Mouse (Mus musculus): ENCODE measurements around the gene Slc39a11. TPM values are rescaled to one million over a fixed set of nuclear protein-coding genes. Genes with fewer than 3 reads are reported as not detected.

Slc39a11 gene
- polyA plus RNA-seq, 1 experiment from 2014 or later = 18.6 TPM

GRCm38 (mm10) chr11:113400868-113401267 is 249.0 kb downstream of the Slc39a11 start:
- H3K27ac ChIP-seq (ENCODE audit: low read length) = no peak overlapping the region
- H3K4me2 ChIP-seq (replicated peaks; ENCODE audit: low read depth, low read length) = no peak overlapping the region
- WGBS = 93% methylated on average over 4 of the region's 4 CpGs
- peaks cover 6% of the 10 kb centered on the region; the same call in 1 of the 2 replicates for H3K9me3 ChIP-seq (ENCODE audit: control insufficient read depth, low read depth, low read length)
- no peak overlapping the region for H3K9ac ChIP-seq (replicated peaks; ENCODE audit: low read depth, low read length)
- no peak for ATAC-seq (ENCODE audit: insufficient number of reproducible peaks, insufficient read depth, low FRiP score, low read depth)
- H3K36me3 ChIP-seq (ENCODE audit: control insufficient read depth, insufficient read depth, low read length) = no peaks in the 10 kb centered on the region
- H3K4me3 ChIP-seq (ENCODE audit: low read depth, low read length) = no peak overlapping the region
- no peaks in the 10 kb centered on the region for H3K4me1 ChIP-seq (ENCODE audit: control insufficient read depth, insufficient read depth, low read length)
- H3K27me3 ChIP-seq (ENCODE audit: control insufficient read depth, insufficient read depth, low read length) = no peaks in the 10 kb centered on the region

- no peaks in the 10 kb centered on the region for H3K27me3 ChIP-seq (ENCODE audit: control insufficient read depth, insufficient read depth, low read length)
- no peaks in the 10 kb centered on the region for H3K36me3 ChIP-seq (ENCODE audit: control insufficient read depth, insufficient read depth, low read length)
- no peaks in the 10 kb centered on the region for H3K4me1 ChIP-seq (ENCODE audit: control insufficient read depth, insufficient read depth, low read length)
- H3K9me3 ChIP-seq (ENCODE audit: control insufficient read depth, low read depth, low read length) = peaks cover 6% of the 10 kb centered on the region; the same call in 1 of the 2 replicates
- WGBS = 80% methylated on average over 11 of the region's 11 CpGs
- H3K4me2 ChIP-seq (replicated peaks; ENCODE audit: low read depth, low read length) = no peak overlapping the region
- no peak overlapping the region for H3K4me3 ChIP-seq (ENCODE audit: low read depth, low read length)
- ATAC-seq (ENCODE audit: insufficient number of reproducible peaks, insufficient read depth, low FRiP score, low read depth) = no peak
- H3K27ac ChIP-seq (ENCODE audit: low read length) = no peak overlapping the region
- H3K9ac ChIP-seq (replicated peaks; ENCODE audit: low read depth, low read length) = no peak overlapping the region
These were observed 250.3 kb downstream of the Slc39a11 start for GRCm38 (mm10) chr11:113399601-113400000.

GRCm38 (mm10) chr11:113397394-113397793 is 252.5 kb downstream of the Slc39a11 start:
- Histone ChIP-seq H3K9ac (replicated peaks; ENCODE audit: low read depth, low read length) (no peak overlapping the region), H3K4me3 (ENCODE audit: low read depth, low read length) (no peak overlapping the region), H3K27me3 (ENCODE audit: control insufficient read depth, insufficient read depth, low read length) (no peaks in the 10 kb centered on the region), H3K4me2 (replicated peaks; ENCODE audit: low read depth, low read length) (no peak overlapping the region), H3K4me1 (ENCODE audit: control insufficient read depth, insufficient read depth, low read length) (no peaks in the 10 kb centered on the region), H3K36me3 (ENCODE audit: control insufficient read depth, insufficient read depth, low read length) (no peaks in the 10 kb centered on the region), H3K27ac (ENCODE audit: low read length) (no peak overlapping the region), H3K9me3 (ENCODE audit: control insufficient read depth, low read depth, low read length) (peaks cover 6% of the 10 kb centered on the region; the same call in 1 of the 2 replicates)
- WGBS = 58% methylated on average over 1 of the region's 1 CpGs
- no peak for ATAC-seq (ENCODE audit: insufficient number of reproducible peaks, insufficient read depth, low FRiP score, low read depth)

- Histone ChIP-seq H3K27ac (ENCODE audit: low read length) (no peak overlapping the region), H3K4me3 (ENCODE audit: low read depth, low read length) (no peak overlapping the region), H3K27me3 (ENCODE audit: control insufficient read depth, insufficient read depth, low read length) (no peaks in the 10 kb centered on the region), H3K4me2 (replicated peaks; ENCODE audit: low read depth, low read length) (no peak overlapping the region), H3K9me3 (ENCODE audit: control insufficient read depth, low read depth, low read length) (peaks cover 6% of the 10 kb centered on the region; the same call in 1 of the 2 replicates), H3K4me1 (ENCODE audit: control insufficient read depth, insufficient read depth, low read length) (0 out of 2 replicates have a peak, but pooled peaks cover 4% of the 10 kb centered on the region), H3K9ac (replicated peaks; ENCODE audit: low read depth, low read length) (no peak overlapping the region), H3K36me3 (ENCODE audit: control insufficient read depth, insufficient read depth, low read length) (no peaks in the 10 kb centered on the region)
- no peak for ATAC-seq (ENCODE audit: insufficient number of reproducible peaks, insufficient read depth, low FRiP score, low read depth)
- 74% methylated on average over 23 of the region's 23 CpGs for WGBS
These were observed 256.3 kb downstream of the Slc39a11 start for GRCm38 (mm10) chr11:113393366-113394150.

- H3K4me3 ChIP-seq (ENCODE audit: low read depth, low read length) = no peak overlapping the region
- no peaks in the 10 kb centered on the region for H3K9me3 ChIP-seq (ENCODE audit: control insufficient read depth, low read depth, low read length)
- no peak overlapping the region for H3K9ac ChIP-seq (replicated peaks; ENCODE audit: low read depth, low read length)
- ATAC-seq (ENCODE audit: insufficient number of reproducible peaks, insufficient read depth, low FRiP score, low read depth) = no peak
- H3K4me1 ChIP-seq (ENCODE audit: control insufficient read depth, insufficient read depth, low read length) = 0 out of 2 replicates have a peak, but pooled peaks cover 4% of the 10 kb centered on the region
- H3K36me3 ChIP-seq (ENCODE audit: control insufficient read depth, insufficient read depth, low read length) = no peaks in the 10 kb centered on the region
- no peaks in the 10 kb centered on the region for H3K27me3 ChIP-seq (ENCODE audit: control insufficient read depth, insufficient read depth, low read length)
- H3K27ac ChIP-seq (ENCODE audit: low read length) = no peak overlapping the region
- WGBS = 86% methylated on average over 12 of the region's 12 CpGs
- H3K4me2 ChIP-seq (replicated peaks; ENCODE audit: low read depth, low read length) = no peak overlapping the region
These were observed 258.2 kb downstream of the Slc39a11 start for GRCm38 (mm10) chr11:113391664-113392063.

GRCm38 (mm10) chr11:113389637-113390036 is 260.2 kb downstream of the Slc39a11 start:
- WGBS = 43% methylated on average over 6 of the region's 6 CpGs
- Histone ChIP-seq H3K9ac (replicated peaks; ENCODE audit: low read depth, low read length) (no peak overlapping the region), H3K4me3 (ENCODE audit: low read depth, low read length) (no peak overlapping the region), H3K27ac (ENCODE audit: low read length) (no peak overlapping the region), H3K27me3 (ENCODE audit: control insufficient read depth, insufficient read depth, low read length) (no peaks in the 10 kb centered on the region), H3K4me2 (replicated peaks; ENCODE audit: low read depth, low read length) (no peak overlapping the region), H3K9me3 (ENCODE audit: control insufficient read depth, low read depth, low read length) (no peaks in the 10 kb centered on the region), H3K36me3 (ENCODE audit: control insufficient read depth, insufficient read depth, low read length) (no peaks in the 10 kb centered on the region), H3K4me1 (ENCODE audit: control insufficient read depth, insufficient read depth, low read length) (0 out of 2 replicates have a peak, but pooled peaks cover 4% of the 10 kb centered on the region)
- ATAC-seq (ENCODE audit: insufficient number of reproducible peaks, insufficient read depth, low FRiP score, low read depth) = no peak

- Histone ChIP-seq H3K4me2 (replicated peaks; ENCODE audit: low read depth, low read length) (no peak overlapping the region), H3K4me1 (ENCODE audit: control insufficient read depth, insufficient read depth, low read length) (no peaks in the 10 kb centered on the region), H3K9ac (replicated peaks; ENCODE audit: low read depth, low read length) (no peak overlapping the region), H3K27ac (ENCODE audit: low read length) (no peak overlapping the region), H3K4me3 (ENCODE audit: low read depth, low read length) (no peak overlapping the region), H3K36me3 (ENCODE audit: control insufficient read depth, insufficient read depth, low read length) (no peaks in the 10 kb centered on the region), H3K9me3 (ENCODE audit: control insufficient read depth, low read depth, low read length) (no peaks in the 10 kb centered on the region), H3K27me3 (ENCODE audit: control insufficient read depth, insufficient read depth, low read length) (no peaks in the 10 kb centered on the region)
- WGBS = 34% methylated on average over 10 of the region's 10 CpGs
- no peak for ATAC-seq (ENCODE audit: insufficient number of reproducible peaks, insufficient read depth, low FRiP score, low read depth)
These were observed 267.0 kb downstream of the Slc39a11 start for GRCm38 (mm10) chr11:113382674-113383571.

GRCm38 (mm10) chr11:113381550-113381949 is 268.3 kb downstream of the Slc39a11 start:
- 86% methylated on average over 8 of the region's 8 CpGs for WGBS
- Histone ChIP-seq H3K27me3 (ENCODE audit: control insufficient read depth, insufficient read depth, low read length) (no peaks in the 10 kb centered on the region), H3K4me3 (ENCODE audit: low read depth, low read length) (no peak overlapping the region), H3K27ac (ENCODE audit: low read length) (no peak overlapping the region), H3K9ac (replicated peaks; ENCODE audit: low read depth, low read length) (no peak overlapping the region), H3K9me3 (ENCODE audit: control insufficient read depth, low read depth, low read length) (no peaks in the 10 kb centered on the region), H3K36me3 (ENCODE audit: control insufficient read depth, insufficient read depth, low read length) (no peaks in the 10 kb centered on the region), H3K4me1 (ENCODE audit: control insufficient read depth, insufficient read depth, low read length) (peaks cover 3% of the 10 kb centered on the region; the same call in 1 of the 2 replicates), H3K4me2 (replicated peaks; ENCODE audit: low read depth, low read length) (no peak overlapping the region)
- no peak for ATAC-seq (ENCODE audit: insufficient number of reproducible peaks, insufficient read depth, low FRiP score, low read depth)
